Mouse (Mus musculus) layer of hippocampus, postnatal 36 days (tissue): ENCODE data around the gene Hfe2. TPM values are rescaled to one million over a fixed set of nuclear protein-coding genes. Genes with fewer than 3 reads are reported as not detected.

ENCODE experiments used
- DNase-seq, 2 experiments: peaks; one replicate each; pipeline ENCODE4 v3.0.0; 2022
- total RNA-seq, 2 experiments: library from RNA; stranded (reverse); gene quantifications; 2 replicates each; pipeline ENCODE4 v1.2.3; 2021

Hfe2 gene
- total RNA-seq, 2 experiments from 2014 or later, result 0.25 TPM; not detected in 1

- DNase-seq, result no peak
Observed at GRCm38 (mm10) chr3:96576005-96576658, 51.2 kb downstream of the Hfe2 start.

- DNase-seq, result peak; percentile 60 to 68
Observed at GRCm38 (mm10) chr3:96576690-96577541, 51.9 kb downstream of the Hfe2 start, which contains the start of gene Gm16253. Gene Gm16253 (plus strand): TSS chr3:96576984.

- DNase-seq, result no peak
Observed at GRCm38 (mm10) chr3:96577566-96577965, 52.6 kb downstream of the Hfe2 start.

Other genes starting within 250 kb of the Hfe2 start
- gene Fcgr1, start 231.2 kb upstream of the Hfe2 start, total RNA-seq, result 1 to 10 TPM; 2.4 to 2.5 TPM
- not detected for gene BC107364, start 72.9 kb upstream of the Hfe2 start, total RNA-seq
- gene Txnip, start 32.8 kb downstream of the Hfe2 start, total RNA-seq, result 10 to 100 TPM; 20.7 to 32.2 TPM
- gene Gm16253, start 51.8 kb downstream of the Hfe2 start, total RNA-seq, result not detected
- gene Polr3gl, start 69.0 kb downstream of the Hfe2 start, total RNA-seq, result 10 to 100 TPM; 32.4 to 34.2 TPM
- 10 to 100 TPM; 49.9 to 51.5 TPM for gene Ankrd34a, start 71.5 kb downstream of the Hfe2 start, total RNA-seq
- 10 to 100 TPM; 29.9 to 30.5 TPM for gene Lix1l, start 76.0 kb downstream of the Hfe2 start, total RNA-seq
- 10 to 100 TPM; 50.8 to 58.4 TPM for gene Rbm8a, start 104.8 kb downstream of the Hfe2 start, total RNA-seq
- 10 to 100 TPM; 55.7 to 56.7 TPM for gene Pex11b, start 110.2 kb downstream of the Hfe2 start, total RNA-seq
- gene Gm42957, start 110.3 kb downstream of the Hfe2 start, total RNA-seq, result under 1 TPM; 0.77 to 0.91 TPM
- gene Itga10, start 120.4 kb downstream of the Hfe2 start, total RNA-seq, result 1 to 10 TPM; 2.4 to 3.4 TPM
- 1 to 10 TPM; 4.3 to 5.1 TPM for gene Ankrd35, start 145.0 kb downstream of the Hfe2 start, total RNA-seq
- 10 to 100 TPM; 26.1 to 27.5 TPM for gene Pias3, start 171.2 kb downstream of the Hfe2 start, total RNA-seq
- 10 to 100 TPM; 10.8 to 15.2 TPM for gene Nudt17, start 183.4 kb downstream of the Hfe2 start, total RNA-seq
- gene Polr3c, start 202.5 kb downstream of the Hfe2 start, total RNA-seq, result 10 to 100 TPM; 22.0 to 24.1 TPM
- 10 to 100 TPM; 54.1 to 60.0 TPM for gene Rnf115, start 202.5 kb downstream of the Hfe2 start, total RNA-seq